7 mouse cellular contexts compared by ENCODE assay signal in genomic region chr11:59732407-59733066, GRCm38 (mm10). TPM values are rescaled to one million over a fixed set of nuclear protein-coding genes. Genes with fewer than 3 reads are reported as not detected.
DNase-seq lines count a peak whose midpoint lies in the region; ATAC-seq and TF ChIP-seq lines count a peak whose summit lies in the region.

No protein-coding gene starts in this region.

- no peak overlapping the region for H3K9ac ChIP-seq in neural tube, embryonic 13.5 days

- no peaks in the 10 kb centered on the region for H3K27me3 ChIP-seq in neural tube, embryonic 13.5 days
- H3K27me3 ChIP-seq in kidney, adult 2 months (replicated peaks; ENCODE audit: control insufficient read depth, insufficient read depth, low read length): no peaks in the 10 kb centered on the region

- intact Hi-C loops in left cerebral cortex, postnatal 4 days (cut with DNase I): no loop called here

- no peaks in the 10 kb centered on the region for H3K9me3 ChIP-seq in neural tube, embryonic 13.5 days

- no peak overlapping the region for H3K4me3 ChIP-seq in neural tube, embryonic 13.5 days
- no peak overlapping the region for H3K4me3 ChIP-seq in kidney, adult 2 months (ENCODE audit: insufficient read depth, low read depth, low read length)

- 0 out of 2 replicates have a peak, but pooled peaks have one; percentile 18 for TF ChIP-seq CTCF in kidney, adult 2 months (conservative IDR thresholded peaks at IDR 0.05; ENCODE audit: insufficient read depth, insufficient read length, low read depth, low read length)

- WGBS in neural tube, embryonic 13.5 days: 70% methylated on average over 1 of the region's 1 CpGs
- WGBS in kidney, adult 2 months: 50% methylated on average over 1 of the region's 1 CpGs

- 0 out of 2 replicates have a peak, but pooled peaks cover 7% of the 10 kb centered on the region for H3K4me1 ChIP-seq in neural tube, embryonic 13.5 days (replicated peaks)
- H3K4me1 ChIP-seq in kidney, adult 2 months (ENCODE audit: control insufficient read depth, insufficient read depth, low read length): peaks cover 4% of the 10 kb centered on the region

- peaks cover 76% of the 10 kb centered on the region for H3K36me3 ChIP-seq in neural tube, embryonic 13.5 days
- no peaks in the 10 kb centered on the region for H3K36me3 ChIP-seq in kidney, adult 2 months (ENCODE audit: control insufficient read depth, insufficient read depth, low read length)

- H3K27ac ChIP-seq in neural tube, embryonic 13.5 days (replicated peaks): peak overlapping the region; percentile 49; the same call in 1 of the 2 replicates
- no peak overlapping the region for H3K27ac ChIP-seq in kidney, adult 2 months (ENCODE audit: insufficient read depth, low read depth, low read length)

- no peak for DNase-seq in neural tube, embryonic 10.5 days (ENCODE audit: extremely low spot score, low spot score)
- peak; percentile 27 to 45 for DNase-seq in adrenal gland, postnatal 36 days
- DNase-seq in gastrocnemius, adult 18-20 months (ENCODE audit: low spot score): peak; percentile 84
- DNase-seq in kidney, adult 2 months: peak; percentile 79
- peak; percentile 41 for DNase-seq in left cerebral cortex, postnatal 4 days
- peak; percentile 84 for DNase-seq in skeletal muscle tissue, adult 2 months (ENCODE audit: low read depth, low spot score)

- TF ChIP-seq POLR2A in kidney, adult 2 months (IDR thresholded peaks at IDR 0.05; ENCODE audit: low read depth, low read length): no peak

- H3K4me2 ChIP-seq in neural tube, embryonic 13.5 days: no peak overlapping the region

- peak; percentile 36; the same call in 1 of the 2 replicates for ATAC-seq in neural tube, embryonic 13.5 days (ENCODE audit: low read depth)

RNA-seq across cellular contexts. Expression of gene Pld6, which starts 54.9 kb away (rescaled TPM):
- polyA plus RNA-seq in neural tube, embryonic 13.5 days (2015; fragmentation: Nextera tagmentation; extraction: Ambion mirVana): 3.4 and 4.1 TPM in 2 replicates
- total RNA-seq in adrenal gland, postnatal 36 days (2021): 1 to 10 TPM; 1.7 to 2.9 TPM
- total RNA-seq in gastrocnemius, adult 18-20 months (2021): not detected
- polyA plus RNA-seq in kidney, adult 2 months (2012; rRNA removed): 2.6 and 3.8 TPM in 2 replicates
- 1 to 10 TPM; 3.0 to 3.8 TPM for total RNA-seq in left cerebral cortex, postnatal 4 days (2021)
